Mouse (Mus musculus): ENCODE measurements around the gene Sebox. TPM values are rescaled to one million over a fixed set of nuclear protein-coding genes. Genes with fewer than 3 reads are reported as not detected.

Sebox gene
- total and polyA plus RNA-seq, 3 experiments, result not detected

DNA sequence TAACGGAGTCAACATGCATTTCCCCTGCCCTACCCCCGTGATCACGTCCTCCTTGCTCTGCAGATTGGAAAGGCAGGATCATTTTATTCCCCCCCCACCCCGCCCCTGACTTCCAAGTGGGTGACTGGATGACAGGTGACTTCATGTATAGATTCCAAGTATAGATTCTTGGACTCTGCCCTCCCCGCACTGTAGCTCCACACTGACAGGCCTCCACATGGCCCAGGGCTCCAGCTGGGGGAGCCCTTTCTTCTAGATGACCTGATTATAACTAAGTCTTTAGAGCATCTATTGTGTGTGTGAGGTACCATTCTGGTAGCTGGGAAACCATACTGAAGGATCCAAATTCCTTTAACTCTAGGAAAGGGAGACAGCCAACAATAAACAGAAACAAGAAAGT lies 40.6 kb upstream of the Sebox start:
- Histone ChIP-seq H3K4me1 (ENCODE audit: control insufficient read depth in 1 of 2, insufficient read depth in 2 of 2) (peaks cover 9 to 14% of the 10 kb centered on the region in 2 experiments), H3K36me3 (replicated peaks in 1 of 2; ENCODE audit: control insufficient read depth in 1 of 2, insufficient read depth in 1 of 2, low read length in 1 of 2) (no peaks in the 10 kb centered on the region), H3K9me3 (replicated peaks; ENCODE audit: low read length) (peaks cover 8% of the 10 kb centered on the region), H3K9ac (ENCODE audit: insufficient read depth, low read depth) (no peak overlapping the region), H3K27me3 (replicated peaks) (peaks cover 8% of the 10 kb centered on the region), H3K4me2 (ENCODE audit: insufficient read depth, low read depth, poor library complexity, severe bottlenecking) (no peak overlapping the region), H3K4me3 (replicated peaks in 1 of 3; ENCODE audit: low read depth in 2 of 3, low read length in 2 of 3, poor library complexity in 1 of 3) (no peak overlapping the region), H3K79me2 (replicated peaks; ENCODE audit: control insufficient read depth, extremely low read depth, insufficient read depth, poor library complexity, severe bottlenecking) (no peaks in the 10 kb centered on the region), H3K27ac (ENCODE audit: insufficient read depth, low read depth) (no peak overlapping the region)
- DNase-seq (ENCODE audit: extremely low read depth), result no peak
- dilution Hi-C loops (cut with MboI; ENCODE audit: extremely low pct_ligation_motif_present, extremely low pct_unique_long_range_greater_than_20kb, low sequenced_read_pairs) (no loop called here), in situ Hi-C loops (cut with MboI; ENCODE audit: low pct_ligation_motif_present, low pct_unique_long_range_greater_than_20kb, low sequenced_read_pairs) (loop anchor here (5.0 kb wide), 1 partner anchor 35 kb away; the partner anchor contains the start of genes Sarm1 and Vtn)
- no peak for TF ChIP-seq RAD21 (IDR thresholded peaks at IDR 0.05; ENCODE audit: low read depth, low read length)
- TF ChIP-seq TCF12 (IDR thresholded peaks at IDR 0.05; ENCODE audit: low read depth, low read length), result no peak
- TF ChIP-seq HCFC1 (IDR thresholded peaks at IDR 0.05; ENCODE audit: low read depth, low read length), result no peak
- TF ChIP-seq TBP (conservative IDR thresholded peaks at IDR 0.05; ENCODE audit: low read depth, low read length), result no peak

DNA sequence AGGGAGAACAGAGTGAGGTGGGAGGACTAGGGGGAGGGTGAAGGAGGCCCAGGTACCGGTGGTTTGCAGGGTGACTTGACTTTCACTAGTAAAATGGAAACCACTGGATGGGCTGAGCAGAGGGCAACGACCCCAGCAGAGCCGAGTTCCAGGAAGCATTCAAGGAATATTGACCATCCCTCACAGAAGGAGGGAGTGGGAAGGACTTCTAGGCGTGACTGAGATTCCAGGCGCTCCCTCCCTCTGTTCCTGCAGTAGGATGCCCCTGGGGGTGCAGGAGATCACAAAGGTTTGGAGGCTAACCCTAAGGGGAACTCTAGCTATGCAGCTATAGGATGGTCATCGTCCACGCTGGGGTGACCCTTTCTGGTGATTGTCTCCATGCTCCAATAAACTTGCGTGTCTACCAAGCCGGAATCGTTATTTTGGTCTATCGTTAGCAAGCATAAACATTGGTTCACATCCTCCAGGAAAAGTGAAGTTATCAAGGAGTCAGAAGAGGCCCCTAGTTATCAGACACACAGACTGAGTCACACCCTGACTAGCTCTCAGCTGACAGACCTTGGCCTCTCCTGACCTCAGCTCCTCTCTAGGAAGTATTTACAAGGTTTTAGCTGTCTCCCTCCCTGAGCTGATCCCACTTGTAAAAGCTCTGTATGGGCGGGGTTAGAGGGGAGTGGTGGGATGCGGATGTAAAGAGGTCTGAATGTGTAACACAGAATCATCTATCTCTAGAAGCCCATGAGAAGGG lies 39.8 kb upstream of the Sebox start:
- dilution Hi-C loops (cut with MboI; ENCODE audit: extremely low pct_ligation_motif_present, extremely low pct_unique_long_range_greater_than_20kb, low sequenced_read_pairs), result no loop called here
- Histone ChIP-seq H3K36me3 (replicated peaks in 1 of 2; ENCODE audit: control insufficient read depth in 1 of 2, insufficient read depth in 1 of 2, low read length in 1 of 2) (no peaks in the 10 kb centered on the region), H3K27me3 (replicated peaks) (peaks cover 6% of the 10 kb centered on the region), H3K4me3 (replicated peaks in 1 of 3; ENCODE audit: low read depth in 2 of 3, low read length in 2 of 3, poor library complexity in 1 of 3) (no peak overlapping the region), H3K9ac (ENCODE audit: insufficient read depth, low read depth) (no peak overlapping the region), H3K79me2 (replicated peaks; ENCODE audit: control insufficient read depth, extremely low read depth, insufficient read depth, poor library complexity, severe bottlenecking) (no peaks in the 10 kb centered on the region), H3K4me2 (ENCODE audit: insufficient read depth, low read depth, poor library complexity, severe bottlenecking) (no peak overlapping the region), H3K9me3 (replicated peaks; ENCODE audit: low read length) (peaks cover 8% of the 10 kb centered on the region), H3K27ac (ENCODE audit: insufficient read depth, low read depth) (no peak overlapping the region), H3K4me1 (ENCODE audit: control insufficient read depth in 1 of 2, insufficient read depth in 2 of 2) (peaks cover 9 to 14% of the 10 kb centered on the region in 2 experiments)
- no peak for TF ChIP-seq RAD21 (IDR thresholded peaks at IDR 0.05; ENCODE audit: low read depth, low read length)
- TF ChIP-seq IRF4 (IDR thresholded peaks at IDR 0.05; ENCODE audit: low read depth, low read length), result no peak
- no peak for TF ChIP-seq NELFE (IDR thresholded peaks at IDR 0.05; ENCODE audit: low read depth, low read length)
- no peak for TF ChIP-seq TBP (conservative IDR thresholded peaks at IDR 0.05; ENCODE audit: low read depth, low read length)
- no peak for TF ChIP-seq HCFC1 (IDR thresholded peaks at IDR 0.05; ENCODE audit: low read depth, low read length)
- no peak for TF ChIP-seq UBTF (IDR thresholded peaks at IDR 0.05; ENCODE audit: low read depth, low read length)
- no peak for TF ChIP-seq JUND (conservative IDR thresholded peaks at IDR 0.05; ENCODE audit: low read depth, low read length)
- no peak for TF ChIP-seq ETS1 (conservative IDR thresholded peaks at IDR 0.05; ENCODE audit: low read depth, low read length)
- TF ChIP-seq CHD2 (IDR thresholded peaks at IDR 0.05; ENCODE audit: low read length), result no peak
- no peak for TF ChIP-seq MEF2A (IDR thresholded peaks at IDR 0.05; ENCODE audit: borderline replicate concordance, low read depth, low read length)
- no peak for TF ChIP-seq JUN (IDR thresholded peaks at IDR 0.05; ENCODE audit: insufficient read depth, low read depth, low read length)
- no peak for TF ChIP-seq EP300 (IDR thresholded peaks at IDR 0.05; ENCODE audit: low read length)
- no peak for DNase-seq (ENCODE audit: extremely low read depth)
- in situ Hi-C loops (cut with MboI; ENCODE audit: low pct_ligation_motif_present, low pct_unique_long_range_greater_than_20kb, low sequenced_read_pairs), result loop anchor here (5.0 kb wide), 1 partner anchor 34 kb away; the partner anchor contains the start of genes Sarm1 and Vtn

Measured in CH12.LX (cell line).